Mouse (Mus musculus): ENCODE measurements around the gene Atf7. TPM values are rescaled to one million over a fixed set of nuclear protein-coding genes. Genes with fewer than 3 reads are reported as not detected.
A peak's percentile ranks its signal among the peaks of the same experiment; 100 is the strongest.
"Not testable (repeated sequence)": the region's sequence is repeated elsewhere in the genome, so short reads cannot be mapped to it uniquely, and the experiment has no call there.

Gene Atf7
- polyA plus RNA-seq, 1 experiment, result 71.8 TPM

DNA sequence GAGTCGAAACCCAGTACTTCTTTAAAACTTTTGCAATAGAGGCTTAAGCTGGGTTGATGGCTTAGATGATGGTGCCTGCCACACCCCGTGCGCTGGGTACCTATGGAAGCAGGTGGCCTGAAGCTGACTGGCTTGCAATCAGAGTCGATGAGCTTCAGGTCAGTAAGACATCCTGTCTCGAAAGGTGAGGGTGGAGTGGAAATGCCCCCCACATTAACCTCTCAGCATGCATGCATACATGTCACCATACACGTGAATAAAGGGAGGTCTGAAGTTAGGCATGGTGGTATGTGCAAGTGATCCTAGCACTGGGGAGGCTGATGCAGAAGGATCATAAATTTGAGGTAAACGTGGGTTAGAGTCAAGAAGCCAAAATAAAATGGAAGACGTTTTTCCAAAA is 44.3 kb upstream of the Atf7 start:
- Histone ChIP-seq H3K27me3 (ENCODE audit: control insufficient read depth, insufficient read depth, low read length) (peaks cover 8% of the 10 kb centered on the region), H3K4me3 (ENCODE audit: extremely low read depth, insufficient read depth, insufficient read length) (no peak overlapping the region), H3K36me3 (ENCODE audit: control insufficient read depth, insufficient read depth, low read length) (peaks cover 5% of the 10 kb centered on the region), H3K4me1 (ENCODE audit: control insufficient read depth, insufficient read depth, insufficient read length) (peaks cover 2% of the 10 kb centered on the region; the same call in 1 of the 2 replicates), H3K27ac (ENCODE audit: insufficient read depth, low read length) (no peak overlapping the region)
- TF ChIP-seq POLR2A (IDR thresholded peaks at IDR 0.05; ENCODE audit: low read depth, low read length) (no peak), CTCF (IDR thresholded peaks at IDR 0.05; ENCODE audit: extremely low read depth, insufficient read depth, insufficient read length, insufficient replicate concordance) (no peak)
- DNase-seq (ENCODE audit: low read depth in 1 of 2, low spot score in 2 of 2), result no peak
- 87% methylated on average over 8 of the region's 8 CpGs for WGBS

DNA sequence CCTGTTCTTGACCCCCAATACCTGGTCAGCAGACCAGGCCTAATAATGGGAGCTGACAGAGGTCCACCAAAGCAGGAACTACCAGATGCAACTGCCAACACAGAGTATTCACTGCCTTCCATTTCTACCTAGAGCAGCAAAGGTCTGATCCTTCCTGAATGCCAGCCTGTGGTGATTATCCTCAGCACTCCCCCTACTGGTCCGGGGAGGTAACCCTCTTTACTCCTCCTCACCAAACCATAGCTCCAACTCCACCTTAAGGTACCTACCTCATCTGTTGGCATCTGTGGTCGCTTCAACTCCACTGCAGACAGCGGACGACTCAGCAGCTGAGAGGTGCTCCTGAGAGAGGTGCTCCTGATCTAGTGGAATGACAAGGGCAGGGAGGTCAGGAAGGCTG is 40.2 kb upstream of the Atf7 start:
- TF ChIP-seq CTCF (IDR thresholded peaks at IDR 0.05; ENCODE audit: extremely low read depth, insufficient read depth, insufficient read length, insufficient replicate concordance), result peak; percentile 56; the same call in 1 of the 2 replicates
- TF ChIP-seq POLR2A (IDR thresholded peaks at IDR 0.05; ENCODE audit: low read depth, low read length), result no peak
- H3K27ac ChIP-seq (ENCODE audit: insufficient read depth, low read length), result no peak overlapping the region
- H3K27me3 ChIP-seq (ENCODE audit: control insufficient read depth, insufficient read depth, low read length), result no peaks in the 10 kb centered on the region
- WGBS, result 30% methylated on average over 4 of the region's 4 CpGs
- H3K36me3 ChIP-seq (ENCODE audit: control insufficient read depth, insufficient read depth, low read length), result peaks cover 29% of the 10 kb centered on the region
- peak; percentile 47 to 56 for DNase-seq (ENCODE audit: low read depth in 1 of 2, low spot score in 2 of 2)
- H3K4me1 ChIP-seq (ENCODE audit: control insufficient read depth, insufficient read depth, insufficient read length), result peaks cover 2% of the 10 kb centered on the region; the same call in 1 of the 2 replicates
- no peak overlapping the region for H3K4me3 ChIP-seq (ENCODE audit: extremely low read depth, insufficient read depth, insufficient read length)

GRCm38 (mm10) chr15:102663825-102664224 is 38.6 kb upstream of the Atf7 start:
- TF ChIP-seq CTCF (IDR thresholded peaks at IDR 0.05; ENCODE audit: extremely low read depth, insufficient read depth, insufficient read length, insufficient replicate concordance), result no peak
- Histone ChIP-seq H3K4me3 (ENCODE audit: extremely low read depth, insufficient read depth, insufficient read length) (no peak overlapping the region), H3K27ac (ENCODE audit: insufficient read depth, low read length) (no peak overlapping the region), H3K36me3 (ENCODE audit: control insufficient read depth, insufficient read depth, low read length) (peaks cover 33% of the 10 kb centered on the region), H3K27me3 (ENCODE audit: control insufficient read depth, insufficient read depth, low read length) (no peaks in the 10 kb centered on the region), H3K4me1 (ENCODE audit: control insufficient read depth, insufficient read depth, insufficient read length) (no peaks in the 10 kb centered on the region)
- no peak for DNase-seq (ENCODE audit: low read depth in 1 of 2, low spot score in 2 of 2)
- 90% methylated on average over 8 of the region's 8 CpGs for WGBS

- DNase-seq (ENCODE audit: low read depth in 1 of 2, low spot score in 2 of 2), result not testable (repeated sequence)
Measured at GRCm38 (mm10) chr15:102662601-102663000, 37.3 kb upstream of the Atf7 start.

GRCm38 (mm10) chr15:102657926-102658381 is 32.7 kb upstream of the Atf7 start:
- H3K27ac ChIP-seq (ENCODE audit: insufficient read depth, low read length), result no peak overlapping the region
- TF ChIP-seq POLR2A (IDR thresholded peaks at IDR 0.05; ENCODE audit: low read depth, low read length), result no peak
- TF ChIP-seq CTCF (IDR thresholded peaks at IDR 0.05; ENCODE audit: extremely low read depth, insufficient read depth, insufficient read length, insufficient replicate concordance), result no peak
- no peaks in the 10 kb centered on the region for H3K4me1 ChIP-seq (ENCODE audit: control insufficient read depth, insufficient read depth, insufficient read length)
- H3K36me3 ChIP-seq (ENCODE audit: control insufficient read depth, insufficient read depth, low read length), result peaks cover 14% of the 10 kb centered on the region
- WGBS, result 90% methylated on average over 3 of the region's 3 CpGs
- DNase-seq (ENCODE audit: low read depth in 1 of 2, low spot score in 2 of 2), result no peak
- H3K27me3 ChIP-seq (ENCODE audit: control insufficient read depth, insufficient read depth, low read length), result no peaks in the 10 kb centered on the region
- no peak overlapping the region for H3K4me3 ChIP-seq (ENCODE audit: extremely low read depth, insufficient read depth, insufficient read length)

More at GRCm38 (mm10) chr15:102662601-102663000, 37.3 kb upstream of the Atf7 start:
- H3K36me3 ChIP-seq (ENCODE audit: control insufficient read depth, insufficient read depth, low read length), result peaks cover 33% of the 10 kb centered on the region
- not testable (repeated sequence) for H3K4me3 ChIP-seq (ENCODE audit: extremely low read depth, insufficient read depth, insufficient read length); H3K27me3 ChIP-seq (ENCODE audit: control insufficient read depth, insufficient read depth, low read length); H3K4me1 ChIP-seq (ENCODE audit: control insufficient read depth, insufficient read depth, insufficient read length); H3K27ac ChIP-seq (ENCODE audit: insufficient read depth, low read length)
- no CpG with 5 or more reads among the region's 2 CpGs for WGBS

GRCm38 (mm10) chr15:102656658-102657057 is 31.4 kb upstream of the Atf7 start:
- Histone ChIP-seq H3K27me3 (ENCODE audit: control insufficient read depth, insufficient read depth, low read length) (no peaks in the 10 kb centered on the region), H3K36me3 (ENCODE audit: control insufficient read depth, insufficient read depth, low read length) (peaks cover 10% of the 10 kb centered on the region; the same call in 1 of the 2 replicates), H3K4me1 (ENCODE audit: control insufficient read depth, insufficient read depth, insufficient read length) (no peaks in the 10 kb centered on the region), H3K4me3 (ENCODE audit: extremely low read depth, insufficient read depth, insufficient read length) (no peak overlapping the region), H3K27ac (ENCODE audit: insufficient read depth, low read length) (no peak overlapping the region)
- DNase-seq (ENCODE audit: low read depth in 1 of 2, low spot score in 2 of 2), result no peak
- TF ChIP-seq POLR2A (IDR thresholded peaks at IDR 0.05; ENCODE audit: low read depth, low read length) (no peak), CTCF (IDR thresholded peaks at IDR 0.05; ENCODE audit: extremely low read depth, insufficient read depth, insufficient read length, insufficient replicate concordance) (no peak)
- WGBS, result 71% methylated on average over 4 of the region's 4 CpGs

- not testable (repeated sequence) for H3K4me3 ChIP-seq (ENCODE audit: extremely low read depth, insufficient read depth, insufficient read length); H3K27me3 ChIP-seq (ENCODE audit: control insufficient read depth, insufficient read depth, low read length); H3K27ac ChIP-seq (ENCODE audit: insufficient read depth, low read length); H3K4me1 ChIP-seq (ENCODE audit: control insufficient read depth, insufficient read depth, insufficient read length); H3K36me3 ChIP-seq (ENCODE audit: control insufficient read depth, insufficient read depth, low read length); DNase-seq (ENCODE audit: low read depth in 1 of 2, low spot score in 2 of 2)
- WGBS, result 86% methylated on average over 9 of the region's 9 CpGs
Measured at GRCm38 (mm10) chr15:102651928-102652660, 26.8 kb upstream of the Atf7 start.
